Mouse (Mus musculus) myocyte (in vitro differentiated cells): ENCODE data around the gene Ms4a18. TPM values are rescaled to one million over a fixed set of nuclear protein-coding genes. Genes with fewer than 3 reads are reported as not detected.

Experiments used
- H3K27me3 ChIP-seq: one replicate; pipeline ENCODE4 v1.6.1; 2011; ENCODE audit not compliant: control insufficient read depth, insufficient read depth, insufficient read length
- H3K36me3 ChIP-seq: one replicate; pipeline ENCODE4 v1.6.1; 2011; ENCODE audit not compliant: control insufficient read depth, insufficient read depth
- H3K4me2 ChIP-seq: one replicate; pipeline ENCODE4 v1.6.1; 2011; ENCODE audit warnings: low read depth, control low read depth
- H3K4me3 ChIP-seq: one replicate; pipeline ENCODE4 v1.5.1; 2011; ENCODE audit warnings: mild to moderate bottlenecking, control low read depth, moderate library complexity
- H3K79me2 ChIP-seq: one replicate; pipeline ENCODE4 v1.6.1; 2011; ENCODE audit not compliant: control insufficient read depth, insufficient read depth
- H3ac ChIP-seq: one replicate; pipeline ENCODE4 v1.6.1; 2011; ENCODE audit not compliant: control insufficient read depth, insufficient read length
- CEBPB ChIP-seq: IDR thresholded peaks from 2 replicates; pipeline ENCODE4 v1.6.1; 2011; ENCODE audit warnings: mild to moderate bottlenecking, moderate library complexity; ENCODE audit not compliant: poor library complexity, insufficient read depth, severe bottlenecking
- E2F4 ChIP-seq: IDR thresholded peaks from one replicate; pipeline ENCODE4 v1.6.1; 2011; ENCODE audit warnings: mild to moderate bottlenecking, control low read depth, moderate library complexity; ENCODE audit not compliant: insufficient read depth
- MAX ChIP-seq: IDR thresholded peaks from one replicate; pipeline ENCODE4 v1.6.1; 2011; ENCODE audit warnings: low read depth, mild to moderate bottlenecking, control low read depth
- MYOD1 ChIP-seq, 3 experiments: IDR thresholded peaks; one replicate each; pipeline ENCODE4 v1.6.1; 2011; ENCODE audit warnings: control low read depth in 2 of 3, low read depth in 2 of 3, mild to moderate bottlenecking in 2 of 3, moderate library complexity in 1 of 3; ENCODE audit not compliant: insufficient read length in 2 of 3, control insufficient read depth in 1 of 3
- MYOG ChIP-seq, 3 experiments: IDR thresholded peaks; one replicate each; pipeline ENCODE4 v1.6.1; 2011; ENCODE audit warnings: control low read depth in 2 of 3, low read depth in 2 of 3, mild to moderate bottlenecking in 2 of 3; ENCODE audit not compliant: insufficient read length in 2 of 3, control insufficient read depth in 1 of 3, insufficient read depth in 1 of 3
- POLR2A ChIP-seq: IDR thresholded peaks from one replicate; pipeline ENCODE4 v1.6.1; 2011; ENCODE audit warnings: low read depth, mild to moderate bottlenecking, control low read depth, moderate library complexity; ENCODE audit not compliant: insufficient read length
- POLR2AphosphoS2 ChIP-seq: IDR thresholded peaks from one replicate; pipeline ENCODE4 v1.6.1; 2011; ENCODE audit warnings: low read depth, control low read depth; ENCODE audit not compliant: insufficient read length
- REST ChIP-seq: IDR thresholded peaks from one replicate; pipeline ENCODE4 v1.6.1; 2011; ENCODE audit warnings: mild to moderate bottlenecking, control low read depth, moderate library complexity; ENCODE audit not compliant: insufficient read depth, insufficient read length
- SRF ChIP-seq: IDR thresholded peaks from one replicate; pipeline ENCODE4 v1.6.1; 2011; ENCODE audit warnings: low read depth; ENCODE audit not compliant: control insufficient read depth, insufficient read length
- TCF12 ChIP-seq: IDR thresholded peaks from one replicate; pipeline ENCODE4 v1.6.1; 2011; ENCODE audit warnings: mild to moderate bottlenecking, control low read depth; ENCODE audit not compliant: poor library complexity, insufficient read depth, severe bottlenecking
- TCF3 ChIP-seq: IDR thresholded peaks from one replicate; pipeline ENCODE4 v1.6.1; 2011; ENCODE audit warnings: low read depth, control low read depth; ENCODE audit not compliant: insufficient read length
- USF1 ChIP-seq: IDR thresholded peaks from one replicate; pipeline ENCODE4 v1.6.1; 2011; ENCODE audit warnings: low read depth, mild to moderate bottlenecking, control low read depth, moderate library complexity
- polyA plus RNA-seq: library from polyadenylated mRNA; unstranded; fragments of >200 nt; fragmentation: generic; extraction: Trizol; gene quantifications from one replicate; pipeline ENCODE4 v1.2.1, GENCODE M21; 2012; ENCODE audit warnings: missing spikeins

Ms4a18 gene
- polyA plus RNA-seq, 1 experiment = 0.04 TPM

- peak overlapping the region; percentile 79 for H3K4me2 ChIP-seq
- no peaks in the 10 kb centered on the region for H3K27me3 ChIP-seq
- H3K4me3 ChIP-seq = no peak overlapping the region
- no peaks in the 10 kb centered on the region for H3K36me3 ChIP-seq
- H3ac ChIP-seq = no peak overlapping the region
- TF ChIP-seq REST (no peak), MAX (no peak), SRF (no peak), TCF3 (no peak), E2F4 (no peak), CEBPB (no peak), POLR2A (no peak), MYOG (IDR thresholded peaks at IDR 0.05; ENCODE audit: control insufficient read depth in 1 of 3, insufficient read depth in 1 of 3, insufficient read length in 2 of 3, low read depth in 2 of 3) (no peak), USF1 (no peak), TCF12 (no peak), POLR2AphosphoS2 (no peak), MYOD1 (IDR thresholded peaks at IDR 0.05; ENCODE audit: control insufficient read depth in 1 of 3, insufficient read length in 2 of 3, low read depth in 2 of 3) (no peak)
- H3K79me2 ChIP-seq = no peaks in the 10 kb centered on the region
Measured at GRCm38 (mm10) chr19:11044996-11045711, 27.3 kb upstream of the Ms4a18 start.

DNA sequence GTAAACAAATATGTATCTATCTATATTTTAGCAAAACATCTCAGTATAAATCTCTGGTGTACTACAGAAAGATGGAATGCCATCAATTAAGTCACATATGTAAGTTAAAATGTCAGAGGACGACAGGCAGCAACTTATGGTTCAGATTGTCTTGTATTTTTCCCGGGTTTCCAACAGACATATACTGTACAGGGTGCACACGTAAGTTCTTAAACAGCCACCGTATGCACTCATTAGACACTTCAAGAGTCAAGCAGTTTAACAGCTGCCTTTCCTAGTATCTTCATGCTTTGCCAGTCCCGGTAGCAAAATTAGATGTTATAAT, 26.8 kb upstream of the Ms4a18 start:
- no peaks in the 10 kb centered on the region for H3K36me3 ChIP-seq
- H3K4me2 ChIP-seq = peak overlapping the region; percentile 79
- no peaks in the 10 kb centered on the region for H3K79me2 ChIP-seq
- no peak overlapping the region for H3ac ChIP-seq
- TF ChIP-seq SRF = no peak
- TF ChIP-seq USF1 = no peak
- no peak for TF ChIP-seq MYOD1 (IDR thresholded peaks at IDR 0.05; ENCODE audit: control insufficient read depth in 1 of 3, insufficient read length in 2 of 3, low read depth in 2 of 3)
- no peak for TF ChIP-seq CEBPB
- no peak for TF ChIP-seq TCF3
- no peak for TF ChIP-seq E2F4
- no peak for TF ChIP-seq REST
- H3K27me3 ChIP-seq = no peaks in the 10 kb centered on the region
- no peak overlapping the region for H3K4me3 ChIP-seq

DNA sequence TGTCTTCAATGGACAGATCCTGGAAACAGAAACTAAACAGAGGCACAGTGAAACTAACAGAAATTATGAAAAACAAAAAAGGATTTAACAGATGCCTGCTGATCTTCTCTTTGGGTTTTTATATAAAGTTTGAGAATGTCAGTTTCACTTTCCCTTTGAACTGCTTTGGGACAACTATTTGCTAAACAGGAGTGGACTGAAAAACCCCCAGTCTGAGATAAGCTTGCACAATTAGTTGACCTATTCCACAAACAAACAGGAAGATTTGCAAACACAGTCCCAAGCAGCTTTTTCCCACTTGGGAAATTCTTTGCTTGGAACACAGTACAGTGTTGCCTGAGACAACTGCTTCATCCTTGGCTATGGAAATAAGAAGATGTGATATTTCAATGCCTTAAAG, 19.7 kb upstream of the Ms4a18 start:
- H3K4me3 ChIP-seq = no peak overlapping the region
- no peak for TF ChIP-seq TCF3
- no peaks in the 10 kb centered on the region for H3K27me3 ChIP-seq
- no peak overlapping the region for H3K4me2 ChIP-seq
- H3ac ChIP-seq = no peak overlapping the region
- H3K79me2 ChIP-seq = no peaks in the 10 kb centered on the region
- H3K36me3 ChIP-seq = no peaks in the 10 kb centered on the region

GRCm38 (mm10) chr19:11022382-11022781, 4.6 kb upstream of the Ms4a18 start:
- Histone ChIP-seq H3K36me3 (no peaks in the 10 kb centered on the region), H3ac (no peak overlapping the region), H3K4me3 (no peak overlapping the region), H3K79me2 (no peaks in the 10 kb centered on the region), H3K27me3 (no peaks in the 10 kb centered on the region), H3K4me2 (no peak overlapping the region)
- TF ChIP-seq MAX (no peak), TCF3 (no peak), REST (no peak), USF1 (no peak), TCF12 (no peak), SRF (no peak), MYOD1 (IDR thresholded peaks at IDR 0.05; ENCODE audit: control insufficient read depth in 1 of 3, insufficient read length in 2 of 3, low read depth in 2 of 3) (no peak)

- Histone ChIP-seq H3K36me3 (no peaks in the 10 kb centered on the region), H3K79me2 (no peaks in the 10 kb centered on the region), H3K4me2 (peak overlapping the region; percentile 35), H3ac (no peak overlapping the region), H3K4me3 (no peak overlapping the region), H3K27me3 (no peaks in the 10 kb centered on the region)
- TF ChIP-seq USF1 (no peak), TCF12 (no peak), MYOG (IDR thresholded peaks at IDR 0.05; ENCODE audit: control insufficient read depth in 1 of 3, insufficient read depth in 1 of 3, insufficient read length in 2 of 3, low read depth in 2 of 3) (peak in 1 of 3 experiments; percentile 30), MYOD1 (IDR thresholded peaks at IDR 0.05; ENCODE audit: control insufficient read depth in 1 of 3, insufficient read length in 2 of 3, low read depth in 2 of 3) (peak in 2 of 3 experiments; percentile 15 to 49)
Measured at GRCm38 (mm10) chr19:11017251-11017650, 580 bp downstream of the Ms4a18 start.

DNA sequence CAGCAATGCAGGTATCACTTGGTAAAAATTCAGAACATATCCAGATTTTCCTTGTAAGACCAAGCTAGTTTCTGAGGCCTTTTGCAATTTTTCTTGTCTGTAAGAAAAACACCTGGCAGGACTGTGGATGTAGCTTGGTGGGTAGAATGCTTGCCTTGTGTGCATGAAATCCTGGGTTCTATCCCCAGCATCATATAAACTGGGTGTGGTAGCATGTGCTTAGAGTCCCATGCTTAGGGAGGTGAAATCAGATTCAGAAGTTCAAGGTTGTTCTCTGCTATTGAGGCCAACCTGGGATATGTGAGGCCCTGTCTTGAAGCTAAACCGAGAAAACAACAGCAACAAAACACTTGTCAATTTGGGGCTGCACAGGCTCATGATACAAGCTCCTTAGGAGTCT, 1.8 kb downstream of the Ms4a18 start:
- no peaks in the 10 kb centered on the region for H3K79me2 ChIP-seq
- no peak overlapping the region for H3K4me3 ChIP-seq
- no peak overlapping the region for H3K4me2 ChIP-seq
- TF ChIP-seq USF1 = no peak
- no peak for TF ChIP-seq MAX
- no peak for TF ChIP-seq CEBPB
- no peak for TF ChIP-seq E2F4
- TF ChIP-seq MYOG (IDR thresholded peaks at IDR 0.05; ENCODE audit: control insufficient read depth in 1 of 3, insufficient read depth in 1 of 3, insufficient read length in 2 of 3, low read depth in 2 of 3) = no peak
- TF ChIP-seq SRF = no peak
- no peak for TF ChIP-seq POLR2AphosphoS2
- H3K27me3 ChIP-seq = no peaks in the 10 kb centered on the region
- no peak overlapping the region for H3ac ChIP-seq
- H3K36me3 ChIP-seq = no peaks in the 10 kb centered on the region
